Mouse (Mus musculus): ENCODE data around the gene Thop1.

Thop1 gene

DNA sequence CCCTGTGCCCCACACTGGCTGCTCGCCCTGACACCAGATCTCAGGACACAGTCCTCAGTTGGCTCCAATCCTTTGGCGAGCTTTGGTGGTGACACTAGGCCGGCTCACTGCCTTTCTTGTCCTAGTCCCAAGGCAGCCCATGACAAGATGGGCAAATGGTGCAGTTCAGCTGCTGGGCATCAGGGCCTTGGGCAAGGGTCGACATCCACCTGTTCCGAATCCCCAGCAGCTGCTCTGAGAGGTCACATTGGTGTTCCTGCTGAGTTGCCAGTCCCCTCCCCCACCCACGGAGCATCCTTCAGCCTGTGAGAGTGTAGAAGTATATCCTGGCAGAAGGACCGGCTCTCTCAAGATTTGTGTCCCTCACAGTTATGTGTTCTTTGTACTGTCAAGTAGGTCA lies 50.8 kb downstream of the Thop1 start:
- no peak for DNase-seq

DNA sequence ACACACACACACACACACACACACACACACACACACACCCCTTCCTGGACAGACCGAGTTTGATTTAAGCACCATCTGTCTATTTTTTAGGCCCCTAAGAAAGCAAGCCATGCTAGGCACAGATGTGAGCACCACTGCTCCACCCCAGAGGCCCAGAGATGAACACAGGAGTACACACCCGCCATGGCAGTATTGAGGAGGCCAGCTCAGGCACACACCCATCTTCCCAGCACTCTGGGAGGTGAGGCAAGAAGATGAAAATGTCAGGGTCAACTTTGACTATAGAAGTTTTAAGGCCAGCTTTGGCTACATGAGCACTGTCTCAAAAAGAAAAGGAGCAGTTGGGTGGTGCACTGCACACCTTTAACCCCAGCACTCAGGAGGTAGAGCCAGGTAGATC lies 53.1 kb downstream of the Thop1 start:
- DNase-seq, result no peak

GRCm38 (mm10) chr10:81123500-81123899 lies 53.7 kb downstream of the Thop1 start:
- DNase-seq, result no peak

Data from lung, postnatal 14 days (tissue).